Mouse (Mus musculus) heart, embryonic 14.5 days (tissue): ENCODE results near the gene Swi5. TPM values are rescaled to one million over a fixed set of nuclear protein-coding genes. Genes with fewer than 3 reads are reported as not detected.

Source experiments
- ATAC-seq: fragments of 200-750 bp; cut with Nextera tagmentation; 2 replicates; pipeline ENCODE4 v1.8.0; 2017; ENCODE audit warnings: low read depth, moderate TSS enrichment; ENCODE audit not compliant: insufficient number of reproducible peaks, insufficient read depth, low FRiP score
- H3K27ac ChIP-seq, 2 experiments: fragments of 200-500 bp in 1 of 2; fragments of 300-500 bp in 1 of 2; sonication (generic) in 1 of 2; replicated peaks in 1 of 2; 2 replicates each; pipeline ENCODE4 v1.5.1; 2012 to 2014; ENCODE audit warnings: low read depth in 2 of 2, low read length in 2 of 2, control low read depth in 1 of 2, mild to moderate bottlenecking in 1 of 2, mixed read lengths in 1 of 2; ENCODE audit not compliant: control insufficient read depth in 1 of 2, insufficient read depth in 1 of 2
- H3K27me3 ChIP-seq: fragments of 300-500 bp; sonication (generic); 2 replicates; pipeline ENCODE4 v1.6.1; 2014; ENCODE audit warnings: mild to moderate bottlenecking, low read length, control low read depth; ENCODE audit not compliant: control insufficient read depth, insufficient read depth
- H3K36me3 ChIP-seq: fragments of 300-500 bp; sonication (generic); 2 replicates; pipeline ENCODE4 v1.6.1; 2014; ENCODE audit warnings: mild to moderate bottlenecking, control low read depth, low read length, mixed read lengths; ENCODE audit not compliant: control insufficient read depth, insufficient read depth
- H3K4me1 ChIP-seq, 2 experiments: fragments of 200-500 bp in 1 of 2; fragments of 300-500 bp in 1 of 2; sonication (generic) in 1 of 2; 2 replicates each; pipeline ENCODE4 v1.6.1; 2012 to 2014; ENCODE audit warnings: low read length in 2 of 2, control low read depth in 1 of 2, mixed read lengths in 1 of 2; ENCODE audit not compliant: control insufficient read depth in 2 of 2, insufficient read depth in 2 of 2
- H3K4me2 ChIP-seq: fragments of 300-500 bp; sonication (generic); 2 replicates; pipeline ENCODE4 v1.6.1; 2014; ENCODE audit warnings: mild to moderate bottlenecking, low read length
- H3K4me3 ChIP-seq, 2 experiments: fragments of 200-500 bp in 1 of 2; fragments of 300-500 bp in 1 of 2; sonication (generic) in 1 of 2; 2 replicates each; pipeline ENCODE4 v1.5.1; 2012 to 2014; ENCODE audit warnings: low read length in 2 of 2, mild to moderate bottlenecking in 2 of 2, control low read depth in 1 of 2, low read depth in 1 of 2, moderate library complexity in 1 of 2; ENCODE audit not compliant: control insufficient read depth in 1 of 2, insufficient read depth in 1 of 2
- H3K9ac ChIP-seq: fragments of 300-500 bp; sonication (generic); 2 replicates; pipeline ENCODE4 v1.6.1; 2014; ENCODE audit warnings: mild to moderate bottlenecking, low read length
- H3K9me3 ChIP-seq: fragments of 300-500 bp; sonication (generic); 2 replicates; pipeline ENCODE4 v1.6.1; 2016; ENCODE audit warnings: low read length, control low read depth; ENCODE audit not compliant: control insufficient read depth
- WGBS: fragments of 180-500 bp; shearing (Covaris S2); extraction: QIAGEN DNeasy Blood & Tissue Kit; methylation state at CpG from one replicate; pipeline ENCODE4 v1.1.7; 2014; 5-methylcytosine and 5-hydroxymethylcytosine counted together
- polyA plus RNA-seq: library from polyadenylated mRNA; unstranded; fragments of >200 nt; fragmentation: Nextera tagmentation; extraction: Ambion mirVana; gene quantifications from 2 replicates; pipeline ENCODE4 v1.2.1, GENCODE M21; 2014

The Swi5 gene
- polyA plus RNA-seq, 1 experiment from 2014 or later = 129 TPM

DNA sequence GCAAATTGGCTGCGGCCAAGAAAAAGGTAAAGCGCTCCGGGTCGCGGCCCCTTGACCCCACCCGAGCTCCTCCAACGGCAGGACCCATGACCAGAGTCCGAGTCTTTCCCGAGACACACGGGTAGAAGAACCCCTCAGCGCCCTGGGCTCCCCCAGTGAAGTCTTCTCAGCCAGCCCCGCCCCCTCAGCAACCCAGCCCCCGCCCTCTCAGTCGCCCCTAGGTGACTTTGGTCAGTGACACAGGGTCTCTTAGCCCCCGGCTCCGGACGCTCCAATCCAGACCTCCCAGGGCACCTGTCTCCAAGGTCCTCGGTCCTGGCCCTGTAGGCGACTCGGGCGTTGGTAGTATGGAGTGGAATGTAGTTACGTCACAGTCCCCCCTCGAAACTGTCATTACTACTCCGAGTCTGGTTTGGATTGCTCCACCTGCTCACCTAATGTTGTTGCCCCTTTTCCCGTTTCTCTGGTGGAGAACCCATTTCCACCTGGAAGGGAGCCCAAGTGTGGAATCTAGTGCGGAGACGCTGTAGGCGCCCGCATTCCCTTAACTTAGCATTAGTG, 576 bp upstream of the Swi5 start:
- ATAC-seq = peak; percentile 42
- H3K4me2 ChIP-seq = peak overlapping the region; percentile 85
- peaks cover 3 to 21% of the 10 kb centered on the region in 2 experiments for H3K4me1 ChIP-seq
- no peaks in the 10 kb centered on the region for H3K9me3 ChIP-seq
- peak overlapping the region; percentile 62 to 80 for H3K27ac ChIP-seq
- peaks cover 43% of the 10 kb centered on the region for H3K36me3 ChIP-seq
- no peaks in the 10 kb centered on the region for H3K27me3 ChIP-seq
- under 1% methylated on average over 29 of the region's 29 CpGs for WGBS
- H3K4me3 ChIP-seq = peak overlapping the region; percentile 74 to 88
- peak overlapping the region; percentile 94 for H3K9ac ChIP-seq

DNA sequence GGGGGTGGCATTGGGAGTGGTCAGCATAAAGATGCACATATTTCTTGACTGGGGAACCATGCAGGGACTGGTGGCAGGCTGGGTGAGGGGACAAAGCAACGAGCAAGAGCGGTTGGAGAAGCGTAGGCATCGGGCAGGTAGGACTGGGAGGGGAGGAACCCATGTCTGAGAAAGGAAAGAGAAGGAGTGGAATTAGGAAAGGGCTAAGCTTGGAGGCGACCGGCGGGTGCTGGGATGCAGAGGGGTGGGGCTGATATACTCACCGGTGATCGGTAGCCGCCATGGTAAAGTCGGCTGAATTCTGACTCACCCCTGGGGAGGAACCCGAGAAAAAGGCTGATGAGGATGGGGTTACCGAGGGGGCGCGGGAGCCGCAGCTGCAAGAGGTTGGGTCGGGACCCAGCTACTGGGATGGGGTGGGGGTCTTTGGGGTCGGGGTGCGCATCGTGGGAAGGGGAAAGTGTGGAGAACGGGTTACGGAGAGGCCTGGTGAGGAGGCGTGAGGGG, 488 bp downstream of the Swi5 start, which contains the start of gene Golga2:
TSS of gene Golga2 (plus strand) at position 51 of the 507 bp plus-strand sequence.
- peak within 1 kb of the TSS; percentile 92 for H3K4me2 ChIP-seq
- peaks cover 44% of the 10 kb centered on the region for H3K36me3 ChIP-seq
- H3K9ac ChIP-seq = peak within 1 kb of the TSS; percentile 94
- peaks cover 5 to 26% of the 10 kb centered on the region in 2 experiments for H3K4me1 ChIP-seq
- H3K4me3 ChIP-seq = peak within 1 kb of the TSS; percentile 88 to 98
- H3K27ac ChIP-seq = peak within 1 kb of the TSS; percentile 64 to 80
- H3K27me3 ChIP-seq = no peaks in the 10 kb centered on the region
- WGBS = under 1% methylated on average over 23 of the region's 23 CpGs
- no peaks in the 10 kb centered on the region for H3K9me3 ChIP-seq
- 0 out of 2 replicates have a peak, but pooled peaks have one; percentile 1 for ATAC-seq

DNA sequence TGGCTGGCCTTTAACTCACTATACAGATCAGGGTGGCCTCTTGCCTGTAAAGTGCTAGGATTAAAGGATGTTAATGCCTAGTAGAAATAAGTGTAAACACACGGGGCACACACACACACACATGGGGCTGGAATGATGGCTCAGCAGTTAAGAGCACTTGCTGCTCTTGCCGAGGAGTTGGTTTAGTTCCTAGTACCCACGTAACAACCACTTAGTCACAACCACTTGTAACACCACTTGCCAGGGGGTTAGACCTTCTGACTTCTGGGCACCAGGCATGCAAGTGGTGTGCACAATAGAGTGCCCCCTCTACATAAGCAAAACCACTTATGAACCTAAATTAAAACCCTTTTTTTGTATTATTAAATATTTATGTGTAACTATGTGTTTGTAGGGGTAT, 3.9 kb downstream of the Swi5 start:
- H3K36me3 ChIP-seq = peaks cover 68% of the 10 kb centered on the region
- ATAC-seq = no peak

DNA sequence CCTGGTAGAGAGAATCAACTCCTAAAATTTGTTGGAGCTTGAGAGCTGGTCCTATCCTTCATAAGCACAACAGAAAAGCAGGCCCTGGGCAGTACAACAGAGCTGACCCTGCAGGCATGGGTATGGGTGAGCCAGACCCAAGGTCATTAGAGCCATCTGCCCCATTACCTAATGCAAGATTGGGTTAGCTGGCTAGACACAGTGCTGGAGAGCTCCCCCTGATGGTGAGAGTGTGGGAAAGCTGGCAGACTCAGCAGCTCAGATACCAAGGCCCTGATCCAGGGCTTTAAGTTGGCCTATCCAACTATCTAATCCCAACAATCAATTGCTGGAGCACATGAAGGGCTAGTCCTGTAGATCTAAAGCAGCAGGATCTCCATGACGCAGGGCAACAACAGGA, 5.1 kb downstream of the Swi5 start:
- H3K27ac ChIP-seq = peak overlapping the region in 1 of 2 experiments; percentile 20; a peak in 1 of 4 replicates
- peaks cover 81% of the 10 kb centered on the region for H3K36me3 ChIP-seq

More for the DNA sequence above, 3.9 kb downstream of the Swi5 start:
- 93% methylated on average over 3 of the region's 3 CpGs for WGBS
- no peaks in the 10 kb centered on the region for H3K27me3 ChIP-seq
- H3K4me2 ChIP-seq = no peak overlapping the region
- peaks cover 4 to 17% of the 10 kb centered on the region in 2 experiments for H3K4me1 ChIP-seq
- H3K9me3 ChIP-seq = no peaks in the 10 kb centered on the region
- no peak overlapping the region for H3K4me3 ChIP-seq
- H3K9ac ChIP-seq = no peak overlapping the region
- H3K27ac ChIP-seq = no peak overlapping the region

DNA sequence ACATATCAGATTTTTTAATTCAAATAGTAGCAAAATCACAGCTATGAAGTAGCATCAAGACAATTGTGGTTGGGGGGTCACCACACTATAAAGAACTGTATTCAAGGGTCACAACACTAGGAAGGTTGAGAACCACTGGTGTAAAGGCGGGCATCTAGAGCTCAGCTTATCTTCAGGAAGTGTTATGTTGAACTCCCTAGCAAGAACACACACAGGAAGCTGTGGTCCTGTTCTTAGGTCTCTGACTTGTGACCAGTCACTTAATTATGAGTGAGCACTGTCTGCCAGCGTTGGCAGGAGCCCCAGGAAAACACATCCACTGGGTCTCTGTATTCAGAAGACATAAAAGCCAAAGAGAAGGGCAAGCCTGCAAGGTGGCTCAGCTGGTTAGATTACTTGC, 5.6 kb downstream of the Swi5 start:
- H3K4me1 ChIP-seq = peaks cover 2 to 14% of the 10 kb centered on the region in 2 experiments; a peak in 3 of 4 replicates
- no peak for ATAC-seq
- peaks cover 85% of the 10 kb centered on the region for H3K36me3 ChIP-seq
- no peak overlapping the region for H3K4me2 ChIP-seq
- no peaks in the 10 kb centered on the region for H3K9me3 ChIP-seq
- H3K27ac ChIP-seq = peak overlapping the region in 1 of 2 experiments; percentile 20; a peak in 1 of 4 replicates
- no peaks in the 10 kb centered on the region for H3K27me3 ChIP-seq
- H3K9ac ChIP-seq = no peak overlapping the region; the same call in 1 of the 2 replicates
- H3K4me3 ChIP-seq = no peak overlapping the region
- WGBS = 59% methylated on average over 2 of the region's 2 CpGs

More for the DNA sequence above, 5.1 kb downstream of the Swi5 start:
- Histone ChIP-seq H3K9ac (no peak overlapping the region; the same call in 1 of the 2 replicates), H3K27me3 (no peaks in the 10 kb centered on the region), H3K4me2 (no peak overlapping the region), H3K9me3 (no peaks in the 10 kb centered on the region), H3K4me3 (no peak overlapping the region), H3K4me1 (peaks cover 2 to 14% of the 10 kb centered on the region in 2 experiments; a peak in 3 of 4 replicates)
- no peak for ATAC-seq
- WGBS = 74% methylated on average over 1 of the region's 1 CpGs

DNA sequence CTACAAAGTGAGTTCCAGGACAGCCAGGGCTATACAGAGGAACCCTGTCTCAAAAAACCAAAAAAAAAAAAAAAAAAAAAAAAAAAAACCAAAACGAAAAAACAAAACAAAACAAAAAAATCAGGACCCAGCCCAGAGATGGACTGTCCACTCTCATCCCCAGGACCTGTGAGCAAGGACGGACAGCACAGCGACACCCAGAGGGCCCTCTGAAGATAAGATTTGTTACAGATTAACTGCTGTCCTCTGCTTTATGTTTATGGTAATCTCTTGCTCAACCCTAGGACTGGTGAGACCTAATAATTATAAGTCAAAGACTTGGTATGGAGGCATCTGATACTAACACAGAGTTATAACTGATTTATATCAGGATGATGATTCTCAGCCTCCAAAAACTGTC, 12.1 kb downstream of the Swi5 start:
- no peak overlapping the region for H3K27ac ChIP-seq
- no peaks in the 10 kb centered on the region for H3K27me3 ChIP-seq
- H3K4me2 ChIP-seq = no peak overlapping the region
- H3K9ac ChIP-seq = no peak overlapping the region
- H3K9me3 ChIP-seq = no peaks in the 10 kb centered on the region
- 49% methylated on average over 3 of the region's 3 CpGs for WGBS
- no peak overlapping the region for H3K4me3 ChIP-seq
- H3K36me3 ChIP-seq = peaks cover 38% of the 10 kb centered on the region
- ATAC-seq = no peak
- no peaks in the 10 kb centered on the region for H3K4me1 ChIP-seq

DNA sequence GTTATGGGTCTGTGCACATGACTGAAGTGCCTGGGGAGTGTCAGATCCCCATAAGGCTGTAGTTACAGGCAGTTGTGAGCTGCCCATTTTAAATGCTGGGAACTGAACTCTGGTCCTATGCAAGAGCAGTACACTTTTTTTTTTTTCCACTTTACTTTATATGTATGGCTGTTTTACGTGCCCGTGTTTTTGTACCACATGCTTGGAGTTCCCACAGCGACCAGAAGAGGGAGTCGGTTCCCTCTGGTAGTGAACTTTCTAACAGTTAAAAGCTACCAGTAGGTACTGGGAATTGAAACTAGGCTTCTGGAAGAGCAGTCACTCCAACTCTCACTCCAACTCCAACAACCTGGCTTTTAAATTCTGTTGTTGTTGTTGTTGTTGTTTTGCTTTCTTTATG, 27.2 kb downstream of the Swi5 start:
- H3K27me3 ChIP-seq = no peaks in the 10 kb centered on the region
- peaks cover 0 to 10% of the 10 kb centered on the region in 2 experiments; a peak in 3 of 4 replicates for H3K4me1 ChIP-seq
- no peak overlapping the region for H3K27ac ChIP-seq
- WGBS = 34% methylated on average over 4 of the region's 4 CpGs
- no peak overlapping the region for H3K4me3 ChIP-seq
- no peak overlapping the region for H3K9ac ChIP-seq
- H3K9me3 ChIP-seq = no peaks in the 10 kb centered on the region
- no peak for ATAC-seq
- peaks cover 28% of the 10 kb centered on the region for H3K36me3 ChIP-seq
- no peak overlapping the region for H3K4me2 ChIP-seq
